Mouse (Mus musculus) ovary, postnatal 10 days (tissue): Measurements from ENCODE around the gene Nop58.
"Not testable (repeated sequence)": the region's sequence is repeated elsewhere in the genome, so short reads cannot be mapped to it uniquely, and the experiment has no call there.

Experiments
- DNase-seq: peaks from one replicate; pipeline ENCODE4 v3.0.0; 2022; ENCODE audit warnings: low spot score

Gene Nop58

GRCm38 (mm10) chr1:59684819-59685755 is at the start of gene Nop58:
TSS of gene Nop58 (plus strand) at chr1:59684971.
- peak; percentile 57 for DNase-seq

DNA sequence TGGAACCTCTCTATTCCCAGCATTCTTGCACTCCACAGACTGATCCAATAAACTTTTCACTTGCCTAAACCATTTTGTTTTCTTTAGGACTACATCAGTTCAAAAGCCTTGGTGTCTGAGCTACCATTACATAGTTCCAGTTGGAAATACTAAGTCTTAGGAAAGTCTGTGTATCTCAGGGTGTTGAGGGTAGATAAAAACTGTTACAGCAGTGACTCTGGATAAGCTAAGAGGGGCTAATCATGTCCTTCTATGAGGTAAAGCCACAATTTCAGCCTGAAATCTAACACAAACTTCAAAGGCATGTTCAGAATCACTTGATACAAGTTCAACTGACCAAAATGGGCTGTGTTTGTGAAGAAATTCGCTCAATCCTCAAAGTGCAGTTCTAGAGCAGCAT is 48.4 kb upstream of the Nop58 start:
- DNase-seq: no peak

- no peak for DNase-seq
Observed at GRCm38 (mm10) chr1:59638371-59638770, 46.4 kb upstream of the Nop58 start.

GRCm38 (mm10) chr1:59642488-59642887 is 42.3 kb upstream of the Nop58 start:
- no peak for DNase-seq

- DNase-seq: not testable (repeated sequence)
Observed at GRCm38 (mm10) chr1:59646502-59646901, 38.3 kb upstream of the Nop58 start.

DNA sequence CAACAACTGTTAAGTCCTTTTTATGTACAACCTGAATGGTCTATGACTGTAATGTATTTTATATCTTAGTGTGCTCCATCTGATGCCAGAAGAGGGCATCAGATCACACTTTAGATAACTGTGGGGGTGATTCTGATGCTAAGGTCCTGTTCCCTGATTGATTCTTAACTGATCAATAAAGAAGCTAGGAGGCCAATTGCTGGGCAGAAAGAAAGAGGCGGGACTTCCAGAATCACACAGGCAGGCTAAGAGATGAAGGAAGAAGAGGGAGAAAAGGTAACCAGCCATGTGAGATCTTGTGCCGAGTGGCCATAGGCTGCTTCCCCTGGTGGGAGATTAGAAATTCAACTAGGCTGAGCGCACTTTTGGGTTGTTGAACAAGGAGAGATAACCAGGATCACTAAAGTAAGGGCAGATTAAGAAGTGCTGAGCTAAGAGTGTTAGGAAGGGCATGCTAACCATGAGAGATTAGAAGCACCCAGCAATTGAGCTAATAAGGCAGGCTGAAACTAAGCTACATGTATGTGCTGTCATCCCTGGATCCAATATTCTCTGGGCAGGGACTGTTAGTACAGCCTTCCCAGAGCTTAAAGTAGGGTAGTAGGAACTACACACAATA is 33.5 kb upstream of the Nop58 start:
- DNase-seq: no peak

GRCm38 (mm10) chr1:59653243-59653911 is 31.4 kb upstream of the Nop58 start:
- no peak for DNase-seq

- no peak for DNase-seq
Observed at GRCm38 (mm10) chr1:59656244-59657171, 28.3 kb upstream of the Nop58 start.

DNA sequence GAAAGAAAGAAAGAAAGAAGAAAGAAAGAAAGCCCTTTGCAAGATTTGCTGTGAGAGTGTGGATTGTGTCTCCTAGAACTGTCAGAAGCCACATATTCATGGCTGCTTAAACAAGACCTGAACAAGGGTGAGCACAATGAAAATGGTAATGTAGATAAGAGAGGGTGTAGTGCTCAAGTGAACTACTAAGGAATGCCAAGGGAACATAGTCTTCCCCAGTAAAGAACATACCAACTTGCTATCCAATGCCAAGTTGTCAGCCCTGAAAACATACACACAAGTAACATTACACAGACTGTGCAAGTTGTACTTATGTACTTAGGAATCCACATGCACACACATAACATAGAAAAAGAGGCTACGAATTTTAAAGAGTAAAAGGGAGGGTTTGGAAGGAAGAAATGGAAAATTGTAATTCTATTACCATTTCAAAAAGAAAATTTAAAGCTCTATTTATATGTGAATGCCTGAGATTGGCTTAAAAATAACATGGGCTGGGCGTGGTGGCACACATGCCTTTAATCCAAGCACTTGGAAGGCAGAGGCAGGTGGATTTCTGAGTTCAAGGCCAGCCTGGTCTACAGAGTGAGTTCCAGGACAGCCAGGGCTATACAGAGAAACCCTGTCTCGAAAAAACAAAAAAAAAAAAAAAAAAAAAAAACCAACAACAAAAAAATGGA is 21.2 kb upstream of the Nop58 start:
- no peak for DNase-seq

DNA sequence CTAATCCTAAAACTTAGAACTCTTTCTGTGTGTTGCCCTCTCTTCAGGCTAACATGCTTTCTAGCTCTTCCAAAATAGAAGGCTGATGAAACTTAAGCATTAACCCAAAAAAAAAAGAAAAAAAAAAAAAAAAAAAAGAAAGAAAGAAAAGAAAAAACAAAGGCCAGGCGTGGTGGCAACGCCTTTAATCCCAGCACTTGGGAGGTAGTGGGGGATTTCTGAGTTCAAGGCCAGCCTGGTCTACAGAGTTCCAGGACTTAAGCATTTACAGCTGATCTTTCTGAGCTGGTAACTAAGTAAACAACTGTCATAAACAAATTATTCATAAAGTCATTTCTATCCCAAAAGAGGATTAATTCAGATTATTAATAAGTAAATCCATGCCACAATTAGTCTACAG is 15.9 kb upstream of the Nop58 start:
- no peak for DNase-seq

GRCm38 (mm10) chr1:59669962-59670630 is 14.7 kb upstream of the Nop58 start:
- DNase-seq: peak; percentile 27

DNA sequence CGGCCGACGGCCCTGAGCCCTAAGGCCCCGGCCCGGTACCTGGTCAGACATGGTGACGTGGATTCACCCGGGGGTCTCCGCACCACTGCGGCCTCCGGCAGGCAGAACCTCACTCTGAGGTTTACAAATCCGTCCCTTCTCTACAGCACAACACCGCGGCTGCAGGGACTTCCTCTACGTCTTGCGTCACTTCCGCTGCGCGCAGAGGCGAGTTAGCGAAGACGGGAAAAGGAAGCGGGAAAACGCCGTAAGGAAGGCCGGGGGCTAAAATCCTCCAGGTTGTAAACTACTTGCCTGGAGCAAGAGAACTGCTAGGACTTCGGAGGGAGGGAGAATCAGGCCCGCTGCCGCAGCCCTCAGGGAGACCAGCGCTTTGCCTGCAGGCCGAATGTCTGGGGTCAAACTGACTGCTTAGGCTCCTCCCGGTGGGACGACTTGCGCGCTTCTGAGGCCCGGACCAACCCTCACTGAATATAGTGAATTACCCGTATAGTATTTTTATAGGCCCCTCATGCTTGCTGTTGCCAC is 14.1 kb upstream of the Nop58 start, which contains the start of gene Sumo1:
Gene Sumo1, minus strand, starts transcription at position 194 of the 528 bp plus-strand sequence.
- peak; percentile 75 for DNase-seq

DNA sequence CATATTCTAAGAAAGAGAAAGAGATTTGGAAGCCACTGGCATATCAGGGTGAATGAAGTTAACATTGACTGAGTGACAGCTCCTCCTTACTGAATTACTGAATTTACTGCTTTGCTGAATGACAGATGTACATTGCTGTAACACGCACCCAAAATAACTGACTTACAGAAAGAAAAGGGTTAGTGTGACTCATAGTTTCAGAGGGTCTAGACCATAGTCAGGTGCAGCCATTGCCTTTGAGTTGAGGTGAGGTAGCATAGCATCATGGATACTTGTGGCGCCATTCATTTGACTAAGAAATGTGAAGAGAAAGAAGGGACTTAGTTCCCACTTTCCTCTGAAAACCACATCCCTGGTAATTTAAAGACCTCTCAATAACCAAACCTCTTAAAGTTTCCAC is 11.1 kb upstream of the Nop58 start:
- no peak for DNase-seq

GRCm38 (mm10) chr1:59683926-59684818 is 599 bp upstream of the Nop58 start:
- no peak for DNase-seq

DNA sequence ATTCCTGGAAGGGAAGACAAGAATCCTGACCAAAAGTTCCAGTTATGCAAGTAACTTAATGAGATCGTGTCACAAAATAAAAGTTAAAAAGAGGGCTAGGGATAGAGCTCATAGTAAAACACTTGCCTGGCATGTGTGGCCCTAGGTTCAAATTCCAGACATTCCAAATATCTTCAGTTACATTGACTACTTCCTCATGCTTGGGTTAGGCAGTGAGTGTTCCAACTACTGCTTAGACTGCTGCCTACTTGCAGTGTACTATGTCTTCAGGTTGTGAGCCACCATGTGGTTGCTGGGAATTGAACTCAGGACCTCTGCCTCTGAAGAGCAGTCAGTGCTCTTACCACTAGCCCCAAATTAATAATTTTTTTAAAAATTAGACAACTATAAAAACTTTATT is 2.7 kb downstream of the Nop58 start:
- no peak for DNase-seq

DNA sequence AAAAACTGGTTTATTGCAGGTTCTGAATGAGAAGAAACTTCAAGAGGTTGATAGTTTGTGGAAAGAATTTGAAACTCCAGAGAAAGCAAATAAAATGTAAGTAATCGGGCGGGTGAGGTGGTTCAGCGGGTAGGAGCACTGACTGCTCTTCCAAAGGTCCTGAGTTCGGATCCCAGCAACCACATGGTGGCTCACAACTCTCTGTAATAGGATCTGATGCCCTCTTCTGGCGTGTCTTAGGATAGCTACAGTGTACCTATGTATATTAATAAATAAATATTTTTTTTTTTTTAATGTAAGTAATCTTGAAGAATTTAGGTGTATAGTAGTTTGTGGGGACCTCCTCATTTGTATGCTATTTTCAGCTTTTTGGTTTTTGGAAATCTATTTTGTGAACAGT is 5.7 kb downstream of the Nop58 start:
- DNase-seq: no peak

GRCm38 (mm10) chr1:59697751-59698150 is 13.0 kb downstream of the Nop58 start:
- DNase-seq: no peak

- DNase-seq: no peak
Observed at GRCm38 (mm10) chr1:59698207-59698606, 13.4 kb downstream of the Nop58 start.

GRCm38 (mm10) chr1:59701766-59702165 is 17.0 kb downstream of the Nop58 start:
- no peak for DNase-seq
